Mouse (Mus musculus): ENCODE data around the gene Mrps23. TPM values are rescaled to one million over a fixed set of nuclear protein-coding genes. Genes with fewer than 3 reads are reported as not detected.
A peak's percentile ranks its signal among the peaks of the same experiment; 100 is the strongest.

Gene Mrps23
- polyA plus RNA-seq, 1 experiment: 38.2 TPM

- TF ChIP-seq CTCF (IDR thresholded peaks at IDR 0.05; ENCODE audit: control insufficient read depth, insufficient read depth, low read length) (no peak), POLR2A (IDR thresholded peaks at IDR 0.05; ENCODE audit: borderline replicate concordance, control insufficient read depth, low read depth, low read length) (no peak)
- Histone ChIP-seq H3K27ac (ENCODE audit: control insufficient read depth, insufficient read depth, low read depth, low read length, poor library complexity) (no peak overlapping the region), H3K4me3 (replicated peaks; ENCODE audit: control insufficient read depth, low read depth, low read length) (no peak overlapping the region), H3K4me1 (ENCODE audit: control insufficient read depth, insufficient read depth, low read length) (no peaks in the 10 kb centered on the region; the same call in 1 of the 2 replicates)
- 88% methylated on average over 2 of the region's 2 CpGs for WGBS
Observed at GRCm38 (mm10) chr11:88207697-88208096, 3.5 kb downstream of the Mrps23 start.

- no peak overlapping the region for H3K27ac ChIP-seq (ENCODE audit: control insufficient read depth, insufficient read depth, low read depth, low read length, poor library complexity)
- H3K4me1 ChIP-seq (ENCODE audit: control insufficient read depth, insufficient read depth, low read length): no peaks in the 10 kb centered on the region; the same call in 1 of the 2 replicates
- no peak overlapping the region for H3K4me3 ChIP-seq (replicated peaks; ENCODE audit: control insufficient read depth, low read depth, low read length)
- WGBS: 79% methylated on average over 5 of the region's 5 CpGs
- no peak for TF ChIP-seq CTCF (IDR thresholded peaks at IDR 0.05; ENCODE audit: control insufficient read depth, insufficient read depth, low read length)
- no peak for TF ChIP-seq POLR2A (IDR thresholded peaks at IDR 0.05; ENCODE audit: borderline replicate concordance, control insufficient read depth, low read depth, low read length)
Observed at GRCm38 (mm10) chr11:88211824-88212582, 7.8 kb downstream of the Mrps23 start.

- Histone ChIP-seq H3K4me1 (ENCODE audit: control insufficient read depth, insufficient read depth, low read length) (no peaks in the 10 kb centered on the region; the same call in 1 of the 2 replicates), H3K27ac (ENCODE audit: control insufficient read depth, insufficient read depth, low read depth, low read length, poor library complexity) (no peak overlapping the region; the same call in 1 of the 2 replicates), H3K4me3 (replicated peaks; ENCODE audit: control insufficient read depth, low read depth, low read length) (no peak overlapping the region)
- 4% methylated on average over 6 of the region's 6 CpGs for WGBS
- TF ChIP-seq POLR2A (IDR thresholded peaks at IDR 0.05; ENCODE audit: borderline replicate concordance, control insufficient read depth, low read depth, low read length) (no peak), CTCF (IDR thresholded peaks at IDR 0.05; ENCODE audit: control insufficient read depth, insufficient read depth, low read length) (no peak)
Observed at GRCm38 (mm10) chr11:88213757-88214156, 9.6 kb downstream of the Mrps23 start.

GRCm38 (mm10) chr11:88214881-88215831 lies 11.0 kb downstream of the Mrps23 start:
- Histone ChIP-seq H3K4me3 (replicated peaks; ENCODE audit: control insufficient read depth, low read depth, low read length) (no peak overlapping the region), H3K4me1 (ENCODE audit: control insufficient read depth, insufficient read depth, low read length) (no peaks in the 10 kb centered on the region; the same call in 1 of the 2 replicates), H3K27ac (ENCODE audit: control insufficient read depth, insufficient read depth, low read depth, low read length, poor library complexity) (no peak overlapping the region)
- WGBS: 33% methylated on average over 21 of the region's 21 CpGs
- TF ChIP-seq POLR2A (IDR thresholded peaks at IDR 0.05; ENCODE audit: borderline replicate concordance, control insufficient read depth, low read depth, low read length): no peak
- TF ChIP-seq CTCF (IDR thresholded peaks at IDR 0.05; ENCODE audit: control insufficient read depth, insufficient read depth, low read length): no peak

- Histone ChIP-seq H3K4me3 (replicated peaks; ENCODE audit: control insufficient read depth, low read depth, low read length) (no peak overlapping the region), H3K4me1 (ENCODE audit: control insufficient read depth, insufficient read depth, low read length) (no peaks in the 10 kb centered on the region; the same call in 1 of the 2 replicates), H3K27ac (ENCODE audit: control insufficient read depth, insufficient read depth, low read depth, low read length, poor library complexity) (no peak overlapping the region)
- TF ChIP-seq POLR2A (IDR thresholded peaks at IDR 0.05; ENCODE audit: borderline replicate concordance, control insufficient read depth, low read depth, low read length) (no peak), CTCF (IDR thresholded peaks at IDR 0.05; ENCODE audit: control insufficient read depth, insufficient read depth, low read length) (peak; percentile 93)
- WGBS: 28% methylated on average over 10 of the region's 10 CpGs
Observed at GRCm38 (mm10) chr11:88216231-88216685, 12.1 kb downstream of the Mrps23 start.

GRCm38 (mm10) chr11:88218155-88218554 lies 14.0 kb downstream of the Mrps23 start:
- Histone ChIP-seq H3K4me1 (ENCODE audit: control insufficient read depth, insufficient read depth, low read length) (no peaks in the 10 kb centered on the region; the same call in 1 of the 2 replicates), H3K27ac (ENCODE audit: control insufficient read depth, insufficient read depth, low read depth, low read length, poor library complexity) (no peak overlapping the region), H3K4me3 (replicated peaks; ENCODE audit: control insufficient read depth, low read depth, low read length) (no peak overlapping the region)
- no peak for TF ChIP-seq POLR2A (IDR thresholded peaks at IDR 0.05; ENCODE audit: borderline replicate concordance, control insufficient read depth, low read depth, low read length)
- no peak for TF ChIP-seq CTCF (IDR thresholded peaks at IDR 0.05; ENCODE audit: control insufficient read depth, insufficient read depth, low read length)
- 58% methylated on average over 6 of the region's 6 CpGs for WGBS

- H3K4me1 ChIP-seq (ENCODE audit: control insufficient read depth, insufficient read depth, low read length): no peaks in the 10 kb centered on the region; the same call in 1 of the 2 replicates
- no peak overlapping the region for H3K27ac ChIP-seq (ENCODE audit: control insufficient read depth, insufficient read depth, low read depth, low read length, poor library complexity)
- H3K4me3 ChIP-seq (replicated peaks; ENCODE audit: control insufficient read depth, low read depth, low read length): no peak overlapping the region
- WGBS: 80% methylated on average over 7 of the region's 7 CpGs
- no peak for TF ChIP-seq POLR2A (IDR thresholded peaks at IDR 0.05; ENCODE audit: borderline replicate concordance, control insufficient read depth, low read depth, low read length)
- no peak for TF ChIP-seq CTCF (IDR thresholded peaks at IDR 0.05; ENCODE audit: control insufficient read depth, insufficient read depth, low read length)
Observed at GRCm38 (mm10) chr11:88218586-88218985, 14.4 kb downstream of the Mrps23 start.

Measured in bone marrow, adult 2 months (tissue).